Mouse (Mus musculus) liver, postnatal 0 days (tissue): ENCODE measurements around the gene Slc7a7.

ENCODE experiments used
- CTCF ChIP-seq: sonication (generic); IDR thresholded peaks from 2 replicates; pipeline ENCODE4 v1.5.1; 2016; ENCODE audit warnings: antibody characterized with exemption, low read depth
- EP300 ChIP-seq: IDR thresholded peaks from 2 replicates; pipeline ENCODE4 v1.6.1; 2016; ENCODE audit warnings: antibody characterized with exemption, low read depth, mild to moderate bottlenecking

DNA sequence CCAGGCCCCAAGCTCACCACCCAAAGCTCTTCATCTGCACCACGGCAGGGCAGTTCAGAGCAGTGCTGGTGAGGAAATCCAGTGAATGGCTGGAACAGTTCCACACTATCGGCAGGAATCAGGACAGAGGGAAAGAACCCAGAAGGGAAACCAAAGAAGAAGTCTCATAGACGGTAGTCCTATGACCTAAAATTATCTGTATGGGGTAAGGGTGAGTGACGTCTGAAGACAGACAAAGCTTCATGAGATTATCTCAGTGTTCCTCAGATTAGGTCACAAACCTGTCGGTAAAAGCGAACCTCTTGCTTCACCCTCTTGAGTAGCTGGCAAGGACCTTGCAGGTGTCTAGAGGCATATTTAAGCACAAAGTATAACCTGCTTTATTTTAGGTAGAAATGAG is 40.4 kb downstream of the Slc7a7 start:
- no peak for TF ChIP-seq CTCF
- TF ChIP-seq EP300, result no peak
